Mouse (Mus musculus) limb, embryonic 15.5 days (tissue): Measurements from ENCODE around the gene Stfa3. TPM values are rescaled to one million over a fixed set of nuclear protein-coding genes. Genes with fewer than 3 reads are reported as not detected.
A peak's percentile ranks its signal among the peaks of the same experiment; 100 is the strongest.

Experiments
- ATAC-seq: fragments of 200-750 bp; cut with Nextera tagmentation; 2 replicates; pipeline ENCODE4 v1.8.0; 2017; ENCODE audit warnings: low read depth, moderate TSS enrichment; ENCODE audit not compliant: insufficient number of reproducible peaks, low FRiP score, low TSS enrichment
- H3K27ac ChIP-seq: fragments of 300-500 bp; sonication (generic); 2 replicates; pipeline ENCODE4 v1.5.1; 2015; ENCODE audit warnings: moderate library complexity, mild to moderate bottlenecking, inconsistent platforms
- H3K27me3 ChIP-seq: fragments of 300-500 bp; sonication (generic); 2 replicates; pipeline ENCODE4 v1.6.1; 2015; ENCODE audit warnings: inconsistent platforms
- H3K36me3 ChIP-seq: fragments of 300-500 bp; sonication (generic); 2 replicates; pipeline ENCODE4 v1.6.1; 2015; ENCODE audit warnings: inconsistent platforms
- H3K4me1 ChIP-seq: fragments of 300-500 bp; sonication (generic); 2 replicates; pipeline ENCODE4 v1.6.1; 2015; ENCODE audit warnings: inconsistent platforms
- H3K4me2 ChIP-seq: fragments of 300-500 bp; sonication (generic); 2 replicates; pipeline ENCODE4 v1.6.1; 2015; ENCODE audit warnings: mild to moderate bottlenecking, inconsistent platforms
- H3K4me3 ChIP-seq: fragments of 300-500 bp; sonication (generic); 2 replicates; pipeline ENCODE4 v1.5.1; 2015; ENCODE audit warnings: mild to moderate bottlenecking, inconsistent platforms
- H3K9ac ChIP-seq: fragments of 300-500 bp; sonication (generic); 2 replicates; pipeline ENCODE4 v1.6.1; 2015; ENCODE audit warnings: inconsistent platforms
- H3K9me3 ChIP-seq: fragments of 300-500 bp; sonication (generic); 2 replicates; pipeline ENCODE4 v1.6.1; 2016; ENCODE audit warnings: inconsistent platforms
- WGBS: fragments of 180-500 bp; shearing (Covaris S2); methylation state at CpG from one replicate; pipeline ENCODE4 v1.1.7; 2015; 5-methylcytosine and 5-hydroxymethylcytosine counted together
- polyA plus RNA-seq: library from polyadenylated mRNA; unstranded; fragments of >200 nt; fragmentation: Nextera tagmentation; extraction: Ambion mirVana; gene quantifications from 2 replicates; pipeline ENCODE4 v1.2.1, GENCODE M21; 2015

Stfa3 gene
- polyA plus RNA-seq = 115 and 145 TPM in 2 replicates

- Histone ChIP-seq H3K9ac (no peak within 1 kb of the TSS), H3K36me3 (no peaks in the 10 kb centered on the region), H3K4me3 (no peak within 1 kb of the TSS), H3K4me2 (no peak within 1 kb of the TSS), H3K9me3 (no peaks in the 10 kb centered on the region), H3K27me3 (no peaks in the 10 kb centered on the region), H3K27ac (no peak within 1 kb of the TSS), H3K4me1 (no peaks in the 10 kb centered on the region)
- no peak for ATAC-seq
- 61% methylated on average over 4 of the region's 4 CpGs for WGBS
Observed at GRCm38 (mm10) chr16:36455342-36455802, at the start of gene Stfa3. Gene Stfa3 (minus strand): TSS chr16:36455392.

DNA sequence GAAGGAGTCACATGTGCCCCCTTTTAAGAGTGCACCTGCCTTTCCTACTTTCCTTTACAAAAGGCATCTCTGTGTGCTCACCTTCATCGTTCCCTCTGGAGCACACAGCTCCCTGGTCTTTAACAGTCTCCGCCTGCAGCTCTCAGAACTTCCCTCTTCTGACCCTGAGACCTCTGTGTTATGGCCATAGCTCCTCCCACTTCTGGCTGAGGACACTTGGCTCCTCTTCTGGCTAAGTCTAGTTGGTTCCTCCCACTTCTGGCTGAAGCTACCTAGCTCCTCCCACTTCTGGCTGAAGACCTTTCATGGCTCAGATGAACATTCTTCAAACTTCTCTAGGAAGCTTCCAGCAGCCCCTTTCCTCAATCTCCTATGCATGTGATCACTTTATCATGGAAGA lies 47.1 kb upstream of the Stfa3 start:
- H3K9ac ChIP-seq = no peak overlapping the region

DNA sequence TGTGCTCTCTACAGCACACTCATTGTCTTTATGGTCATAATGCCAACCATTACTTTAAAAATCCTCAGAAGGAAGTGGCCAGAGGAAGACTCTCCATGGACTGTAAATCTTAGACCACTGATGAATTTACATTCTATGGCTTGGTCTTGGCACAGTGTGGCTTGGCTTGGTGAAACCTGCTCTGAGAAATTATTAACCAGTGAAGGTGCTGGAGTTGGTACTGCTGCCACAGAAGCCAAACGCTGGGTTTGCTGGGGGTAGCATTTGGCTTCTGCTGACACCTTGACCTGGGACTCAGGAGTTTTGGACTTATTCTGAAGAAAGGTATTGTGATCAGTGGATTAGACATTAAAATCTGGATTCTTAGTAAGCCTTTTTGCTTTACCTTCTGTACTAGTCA lies 37.2 kb upstream of the Stfa3 start:
- WGBS = 85% methylated on average over 1 of the region's 1 CpGs
- no peak overlapping the region for H3K9ac ChIP-seq
- no peak overlapping the region for H3K4me3 ChIP-seq
- H3K27ac ChIP-seq = no peak overlapping the region
- no peaks in the 10 kb centered on the region for H3K9me3 ChIP-seq
- no peaks in the 10 kb centered on the region for H3K36me3 ChIP-seq
- no peaks in the 10 kb centered on the region for H3K4me1 ChIP-seq
- no peak for ATAC-seq
- no peaks in the 10 kb centered on the region for H3K27me3 ChIP-seq
- H3K4me2 ChIP-seq = no peak overlapping the region

More for the DNA sequence above, 47.1 kb upstream of the Stfa3 start:
- H3K36me3 ChIP-seq = no peaks in the 10 kb centered on the region
- H3K27ac ChIP-seq = no peak overlapping the region
- no peaks in the 10 kb centered on the region for H3K4me1 ChIP-seq
- no peak overlapping the region for H3K4me3 ChIP-seq
- no peak for ATAC-seq
- 67% methylated on average over 2 of the region's 2 CpGs for WGBS
- no peaks in the 10 kb centered on the region for H3K9me3 ChIP-seq
- no peaks in the 10 kb centered on the region for H3K27me3 ChIP-seq
- H3K4me2 ChIP-seq = no peak overlapping the region

GRCm38 (mm10) chr16:36476866-36477265 lies 21.7 kb upstream of the Stfa3 start:
- Histone ChIP-seq H3K9me3 (no peaks in the 10 kb centered on the region), H3K36me3 (no peaks in the 10 kb centered on the region), H3K9ac (no peak overlapping the region), H3K27ac (no peak overlapping the region), H3K4me2 (no peak overlapping the region), H3K27me3 (no peaks in the 10 kb centered on the region), H3K4me1 (no peaks in the 10 kb centered on the region), H3K4me3 (no peak overlapping the region)
- ATAC-seq = no peak
- 85% methylated on average over 9 of the region's 9 CpGs for WGBS

DNA sequence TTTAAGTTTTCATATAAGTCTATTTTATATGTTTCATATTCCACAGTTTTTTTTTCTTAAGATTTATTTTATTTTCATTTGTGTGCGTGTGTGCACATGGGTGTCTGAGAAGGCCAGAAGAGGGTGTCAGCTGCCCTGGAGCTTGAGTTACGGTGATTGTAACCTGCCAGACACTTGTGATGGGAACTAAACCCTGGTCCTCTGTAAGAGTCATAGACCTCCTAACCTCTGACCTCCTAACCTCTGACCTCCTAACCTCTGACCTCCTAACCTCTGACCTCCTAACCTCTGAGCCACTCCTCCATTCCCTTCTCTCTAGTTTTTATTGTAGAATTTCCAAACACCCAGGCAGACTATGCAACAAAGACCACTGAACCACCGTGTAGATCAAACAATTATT lies 20.3 kb upstream of the Stfa3 start:
- Histone ChIP-seq H3K27ac (no peak overlapping the region), H3K36me3 (no peaks in the 10 kb centered on the region), H3K9me3 (no peaks in the 10 kb centered on the region), H3K4me1 (no peaks in the 10 kb centered on the region), H3K27me3 (no peaks in the 10 kb centered on the region), H3K4me3 (no peak overlapping the region), H3K9ac (no peak overlapping the region), H3K4me2 (no peak overlapping the region)
- no peak for ATAC-seq
- 92% methylated on average over 3 of the region's 3 CpGs for WGBS

DNA sequence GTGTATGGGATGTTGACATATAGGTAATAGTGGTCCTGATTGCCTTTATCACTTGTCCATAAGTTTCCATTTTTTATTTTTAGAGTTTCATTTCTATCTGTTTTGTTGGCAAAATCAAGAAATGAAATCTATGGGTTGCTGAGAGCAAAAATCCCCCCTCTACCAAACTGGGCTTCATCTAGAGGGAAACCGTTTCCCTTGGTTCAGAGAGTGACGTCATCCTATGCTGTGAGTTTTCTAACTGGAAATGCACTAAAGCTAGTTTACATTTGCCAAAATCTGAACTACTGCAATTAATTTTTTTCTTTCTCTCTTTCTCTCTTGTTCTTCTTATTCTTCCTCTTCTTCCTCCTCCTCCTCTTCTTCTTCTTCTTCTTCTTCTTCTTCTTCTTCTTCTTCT lies 19.7 kb upstream of the Stfa3 start:
- Histone ChIP-seq H3K4me3 (no peak overlapping the region), H3K27ac (no peak overlapping the region), H3K9ac (no peak overlapping the region), H3K4me2 (no peak overlapping the region), H3K27me3 (no peaks in the 10 kb centered on the region), H3K36me3 (no peaks in the 10 kb centered on the region), H3K9me3 (no peaks in the 10 kb centered on the region), H3K4me1 (no peaks in the 10 kb centered on the region)
- ATAC-seq = no peak
- WGBS = 77% methylated on average over 2 of the region's 2 CpGs

- Histone ChIP-seq H3K4me1 (no peaks in the 10 kb centered on the region), H3K36me3 (no peaks in the 10 kb centered on the region), H3K27me3 (no peaks in the 10 kb centered on the region), H3K4me2 (no peak overlapping the region), H3K4me3 (no peak overlapping the region), H3K9me3 (no peaks in the 10 kb centered on the region), H3K9ac (no peak overlapping the region), H3K27ac (no peak overlapping the region)
- ATAC-seq = no peak
- 50% methylated on average over 17 of the region's 17 CpGs for WGBS
Observed at GRCm38 (mm10) chr16:36473217-36474216, 18.3 kb upstream of the Stfa3 start.

DNA sequence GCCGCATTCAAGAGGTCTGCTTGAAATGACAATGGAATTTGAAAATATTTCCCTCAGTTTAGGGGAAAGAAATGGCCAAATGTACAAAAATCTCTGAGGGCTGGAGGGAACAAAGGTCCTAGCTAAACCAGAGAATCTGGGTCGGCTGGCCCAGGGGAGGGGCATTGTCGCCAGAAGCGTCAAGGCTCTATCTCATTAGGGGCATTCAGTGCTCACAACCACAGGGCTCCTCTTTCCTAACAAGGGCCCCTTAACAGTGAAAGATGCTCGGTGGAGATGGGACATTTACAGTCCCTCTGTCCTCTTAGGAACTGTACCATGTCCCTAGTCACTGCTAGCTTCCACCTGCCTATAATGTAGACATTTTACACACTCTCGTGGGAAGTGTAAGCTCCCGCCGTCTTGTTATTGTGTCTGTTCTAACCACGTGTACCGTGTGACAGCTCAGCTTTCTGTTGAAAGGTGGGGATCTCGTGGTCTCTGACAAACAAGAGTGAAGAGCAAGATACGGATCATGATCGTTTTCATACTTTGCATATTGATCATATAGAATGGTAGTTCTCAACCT lies 16.0 kb upstream of the Stfa3 start:
- Histone ChIP-seq H3K27ac (no peak overlapping the region), H3K4me2 (no peak overlapping the region), H3K9me3 (no peaks in the 10 kb centered on the region), H3K4me3 (no peak overlapping the region), H3K36me3 (no peaks in the 10 kb centered on the region), H3K27me3 (no peaks in the 10 kb centered on the region), H3K9ac (no peak overlapping the region), H3K4me1 (no peaks in the 10 kb centered on the region)
- ATAC-seq = no peak
- 61% methylated on average over 13 of the region's 13 CpGs for WGBS

GRCm38 (mm10) chr16:36469955-36470478 lies 14.8 kb upstream of the Stfa3 start:
- H3K9ac ChIP-seq = no peak overlapping the region
- H3K27ac ChIP-seq = no peak overlapping the region
- H3K27me3 ChIP-seq = no peaks in the 10 kb centered on the region
- no peak overlapping the region for H3K4me2 ChIP-seq
- H3K9me3 ChIP-seq = no peaks in the 10 kb centered on the region
- H3K4me1 ChIP-seq = no peaks in the 10 kb centered on the region
- ATAC-seq = no peak
- H3K4me3 ChIP-seq = no peak overlapping the region
- no peaks in the 10 kb centered on the region for H3K36me3 ChIP-seq
- WGBS = 9% methylated on average over 2 of the region's 2 CpGs

GRCm38 (mm10) chr16:36469367-36469766 lies 14.2 kb upstream of the Stfa3 start:
- H3K9me3 ChIP-seq = no peaks in the 10 kb centered on the region
- H3K36me3 ChIP-seq = no peaks in the 10 kb centered on the region
- H3K4me1 ChIP-seq = no peaks in the 10 kb centered on the region
- no peak overlapping the region for H3K4me3 ChIP-seq
- ATAC-seq = no peak
- H3K4me2 ChIP-seq = no peak overlapping the region
- 82% methylated on average over 9 of the region's 9 CpGs for WGBS
- H3K27me3 ChIP-seq = no peaks in the 10 kb centered on the region
- no peak overlapping the region for H3K27ac ChIP-seq
- no peak overlapping the region for H3K9ac ChIP-seq

- Histone ChIP-seq H3K4me2 (no peak overlapping the region), H3K9me3 (no peaks in the 10 kb centered on the region), H3K4me3 (no peak overlapping the region), H3K27ac (no peak overlapping the region), H3K27me3 (no peaks in the 10 kb centered on the region), H3K4me1 (no peaks in the 10 kb centered on the region), H3K9ac (no peak overlapping the region), H3K36me3 (no peaks in the 10 kb centered on the region)
- no peak for ATAC-seq
- WGBS = 65% methylated on average over 4 of the region's 4 CpGs
Observed at GRCm38 (mm10) chr16:36468862-36469261, 13.7 kb upstream of the Stfa3 start.

DNA sequence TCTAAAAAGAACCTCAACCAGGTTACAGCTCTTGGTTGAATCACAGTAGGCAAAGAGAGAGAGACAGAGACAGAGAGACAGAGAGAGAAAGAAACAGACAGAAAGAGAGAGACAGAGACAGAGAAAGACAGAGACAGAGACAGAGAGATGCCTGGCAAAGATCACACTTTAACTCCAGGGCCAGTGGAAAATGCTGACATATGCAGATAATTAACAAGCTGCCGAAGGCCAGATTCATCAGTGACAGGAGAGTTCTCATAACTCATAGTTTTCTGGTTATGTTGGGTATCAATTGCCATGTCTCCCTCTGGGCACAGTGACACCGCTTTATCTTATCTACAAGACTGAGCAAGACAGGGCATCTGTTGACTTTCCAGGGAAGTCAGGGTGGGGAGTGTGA lies 12.7 kb upstream of the Stfa3 start:
- no peaks in the 10 kb centered on the region for H3K4me1 ChIP-seq
- no peaks in the 10 kb centered on the region for H3K9me3 ChIP-seq
- H3K4me2 ChIP-seq = no peak overlapping the region
- no peak overlapping the region for H3K4me3 ChIP-seq
- H3K36me3 ChIP-seq = no peaks in the 10 kb centered on the region
- no peak overlapping the region for H3K27ac ChIP-seq
- H3K27me3 ChIP-seq = no peaks in the 10 kb centered on the region
- ATAC-seq = peak; percentile 30; the same call in 1 of the 2 replicates
- WGBS = 62% methylated on average over 2 of the region's 2 CpGs
- no peak overlapping the region for H3K9ac ChIP-seq
